Comparison of ENCODE assay signal across 10 mouse cellular contexts in genomic region chr2:119355651-119356050, GRCm38 (mm10). TPM values are rescaled to one million over a fixed set of nuclear protein-coding genes. Genes with fewer than 3 reads are reported as not detected.
DNase-seq lines count a peak whose midpoint lies in the region; ATAC-seq and TF ChIP-seq lines count a peak whose summit lies in the region.
"Had no signal": no experiment of that assay in that cellular context is flagged by ENCODE, and none has a peak within 500 bp of the region (broad histone marks: within the 10 kb centered on the region; RNA-seq: fewer than 3 reads in every experiment).

No protein-coding gene starts in this region.

- H3K9ac ChIP-seq in intestine, postnatal 0 days (ENCODE audit: low read depth, low read length): no peak overlapping the region
- no peak overlapping the region for H3K9ac ChIP-seq in intestine, embryonic 16.5 days (ENCODE audit: low read depth, low read length)
- no peak overlapping the region for H3K9ac ChIP-seq in forebrain, embryonic 14.5 days (ENCODE audit: low read length)
- H3K9ac ChIP-seq: limb, embryonic 15.5 days had no signal

- H3K27ac ChIP-seq in intestine, postnatal 0 days (ENCODE audit: low read depth, low read length): no peak overlapping the region
- no peak overlapping the region for H3K27ac ChIP-seq in intestine, embryonic 16.5 days (ENCODE audit: low read length)
- H3K27ac ChIP-seq in forebrain, embryonic 14.5 days (ENCODE audit: low read depth, low read length): no peak overlapping the region
- H3K27ac ChIP-seq: limb, embryonic 15.5 days had no signal

- H3K4me1 ChIP-seq in intestine, postnatal 0 days (replicated peaks; ENCODE audit: control insufficient read depth, insufficient read depth, low read length): no peaks in the 10 kb centered on the region
- peaks cover 6% of the 10 kb centered on the region for H3K4me1 ChIP-seq in intestine, embryonic 16.5 days (ENCODE audit: control insufficient read depth, insufficient read depth, low read length)
- H3K4me1 ChIP-seq in forebrain, embryonic 14.5 days (ENCODE audit: control insufficient read depth, insufficient read depth, low read length): no peaks in the 10 kb centered on the region

- no peak overlapping the region for H3K4me2 ChIP-seq in intestine, postnatal 0 days (replicated peaks; ENCODE audit: low read depth)
- no peak overlapping the region for H3K4me2 ChIP-seq in intestine, embryonic 16.5 days (ENCODE audit: low read depth, low read length)
- no peak overlapping the region for H3K4me2 ChIP-seq in forebrain, embryonic 14.5 days (ENCODE audit: low read length)
- H3K4me2 ChIP-seq: limb, embryonic 15.5 days; midbrain, embryonic 11.5 days had no signal

- peak; percentile 43 for TF ChIP-seq CTCF in intestine, postnatal 0 days (IDR thresholded peaks at IDR 0.05; ENCODE audit: low read depth)

- no peaks in the 10 kb centered on the region for H3K36me3 ChIP-seq in intestine, postnatal 0 days (ENCODE audit: control insufficient read depth, insufficient read depth)
- H3K36me3 ChIP-seq in intestine, embryonic 16.5 days (ENCODE audit: control insufficient read depth, insufficient read depth, low read length): no peaks in the 10 kb centered on the region
- no peaks in the 10 kb centered on the region for H3K36me3 ChIP-seq in forebrain, embryonic 14.5 days (ENCODE audit: control insufficient read depth, insufficient read depth, low read length)
- H3K36me3 ChIP-seq: limb, embryonic 15.5 days had no signal

- no peaks in the 10 kb centered on the region for H3K9me3 ChIP-seq in intestine, postnatal 0 days (ENCODE audit: control insufficient read depth)
- H3K9me3 ChIP-seq in intestine, embryonic 16.5 days (ENCODE audit: control insufficient read depth, low read length): no peaks in the 10 kb centered on the region
- no peaks in the 10 kb centered on the region for H3K9me3 ChIP-seq in forebrain, embryonic 14.5 days (replicated peaks; ENCODE audit: control insufficient read depth, low read length)
- H3K9me3 ChIP-seq: limb, embryonic 15.5 days had no signal

- no peak overlapping the region for H3K4me3 ChIP-seq in intestine, postnatal 0 days (ENCODE audit: low read depth, low read length)
- no peak overlapping the region for H3K4me3 ChIP-seq in intestine, embryonic 16.5 days (ENCODE audit: low read length)
- no peak overlapping the region for H3K4me3 ChIP-seq in forebrain, embryonic 14.5 days (ENCODE audit: low read depth, low read length)
- H3K4me3 ChIP-seq: limb, embryonic 15.5 days had no signal

- peak; percentile 64 for DNase-seq in MN1 (ENCODE audit: low spot score)
- DNase-seq in cerebellum, postnatal 36 days: peak; percentile 86 to 89
- DNase-seq in kidney, postnatal 10 days: peak; percentile 53
- DNase-seq in layer of hippocampus, adult 18-20 months (ENCODE audit: low spot score in 2 of 2): no peak
- no peak for DNase-seq in right cerebral cortex, adult 2 months (ENCODE audit: low spot score in 2 of 2)
- no peak for DNase-seq in forebrain, embryonic 14.5 days (ENCODE audit: low spot score)

- no peak for ATAC-seq in intestine, postnatal 0 days
- no peak for ATAC-seq in intestine, embryonic 16.5 days
- ATAC-seq in forebrain, embryonic 14.5 days: no peak

- H3K27me3 ChIP-seq in intestine, postnatal 0 days (replicated peaks; ENCODE audit: control insufficient read depth, insufficient read depth, low read length): no peaks in the 10 kb centered on the region
- H3K27me3 ChIP-seq in intestine, embryonic 16.5 days (replicated peaks; ENCODE audit: control insufficient read depth, insufficient read depth, low read length): peaks cover 10% of the 10 kb centered on the region; the same call in 1 of the 2 replicates
- H3K27me3 ChIP-seq in forebrain, embryonic 14.5 days (replicated peaks; ENCODE audit: control insufficient read depth, insufficient read depth, low read length): no peaks in the 10 kb centered on the region

- 38% methylated on average over 7 of the region's 7 CpGs for WGBS in intestine, postnatal 0 days
- WGBS in intestine, embryonic 16.5 days: 35% methylated on average over 7 of the region's 7 CpGs
- 22% methylated on average over 7 of the region's 7 CpGs for WGBS in forebrain, embryonic 14.5 days

RNA-seq across cellular contexts. Expression of gene Chac1, which starts 4.6 kb away (rescaled TPM):
- polyA plus RNA-seq in intestine, postnatal 0 days (2015; fragmentation: Nextera tagmentation; extraction: Ambion mirVana): 1.1 and 1.4 TPM in 2 replicates
- 2.7 and 6.0 TPM in 2 replicates for polyA plus RNA-seq in intestine, embryonic 16.5 days (2015; fragmentation: Nextera tagmentation; extraction: Ambion mirVana)
- total RNA-seq in layer of hippocampus, adult 18-20 months (2021): 1 to 10 TPM; 6.6 TPM
- polyA plus RNA-seq in forebrain, embryonic 14.5 days (2014; fragmentation: Nextera tagmentation; extraction: Ambion mirVana): 3.5 and 3.8 TPM in 2 replicates

RNA-seq across cellular contexts. Expression of gene Dll4, which starts 30.1 kb away (rescaled TPM):
- 3.7 and 4.1 TPM in 2 replicates for polyA plus RNA-seq in intestine, postnatal 0 days (2015; fragmentation: Nextera tagmentation; extraction: Ambion mirVana)
- 8.4 and 8.7 TPM in 2 replicates for polyA plus RNA-seq in intestine, embryonic 16.5 days (2015; fragmentation: Nextera tagmentation; extraction: Ambion mirVana)
- total RNA-seq in layer of hippocampus, adult 18-20 months (2021): 1 to 10 TPM; 2.0 to 2.8 TPM
- 2.9 and 3.8 TPM in 2 replicates for polyA plus RNA-seq in forebrain, embryonic 14.5 days (2014; fragmentation: Nextera tagmentation; extraction: Ambion mirVana)

Comparison
In these comparisons a context has a peak if more than half of its experiments do, and no peak if none do; other contexts are left out.
1. DNase-seq: peak in MN1 (single experiment), cerebellum, postnatal 36 days (2 of 2) and kidney, postnatal 10 days (single experiment); none in layer of hippocampus, adult 18-20 months (0 of 2), right cerebral cortex, adult 2 months (0 of 2) and forebrain, embryonic 14.5 days (single experiment).